Mouse (Mus musculus) testis, adult 10 weeks (tissue): ENCODE measurements around the gene Top3a. TPM values are rescaled to one million over a fixed set of nuclear protein-coding genes. Genes with fewer than 3 reads are reported as not detected.

Experiments
- polyA plus RNA-seq: library from polyadenylated mRNA; stranded (reverse); fragments of 350-450 nt; fragmentation: Illumina TruSeq; extraction: RNeasy Lipid Tissue Mini Kit (QIAGEN cat#74804); gene quantifications from one replicate; pipeline ENCODE4 v1.2.3, GENCODE M21; 2014; ENCODE audit warnings: low read depth, low replicate concordance

Top3a gene
- 9.0 TPM for polyA plus RNA-seq

GRCm38 (mm10) chr11:60776829-60777740 is at the start of gene Top3a, which contains the start of gene Smcr8:
Top3a (minus strand) TSS chr11:60777365.
Smcr8 (plus strand) TSS chr11:60777524.

GRCm38 (mm10) chr11:60811618-60812017 is 34.5 kb upstream of the Top3a start, which contains the start of gene Shmt1:
Shmt1 (minus strand) TSS chr11:60811718.

GRCm38 (mm10) chr11:60728260-60728761 is 48.9 kb downstream of the Top3a start, which contains the start of gene Mief2:
Mief2 (plus strand) TSS chr11:60728398.

DNA sequence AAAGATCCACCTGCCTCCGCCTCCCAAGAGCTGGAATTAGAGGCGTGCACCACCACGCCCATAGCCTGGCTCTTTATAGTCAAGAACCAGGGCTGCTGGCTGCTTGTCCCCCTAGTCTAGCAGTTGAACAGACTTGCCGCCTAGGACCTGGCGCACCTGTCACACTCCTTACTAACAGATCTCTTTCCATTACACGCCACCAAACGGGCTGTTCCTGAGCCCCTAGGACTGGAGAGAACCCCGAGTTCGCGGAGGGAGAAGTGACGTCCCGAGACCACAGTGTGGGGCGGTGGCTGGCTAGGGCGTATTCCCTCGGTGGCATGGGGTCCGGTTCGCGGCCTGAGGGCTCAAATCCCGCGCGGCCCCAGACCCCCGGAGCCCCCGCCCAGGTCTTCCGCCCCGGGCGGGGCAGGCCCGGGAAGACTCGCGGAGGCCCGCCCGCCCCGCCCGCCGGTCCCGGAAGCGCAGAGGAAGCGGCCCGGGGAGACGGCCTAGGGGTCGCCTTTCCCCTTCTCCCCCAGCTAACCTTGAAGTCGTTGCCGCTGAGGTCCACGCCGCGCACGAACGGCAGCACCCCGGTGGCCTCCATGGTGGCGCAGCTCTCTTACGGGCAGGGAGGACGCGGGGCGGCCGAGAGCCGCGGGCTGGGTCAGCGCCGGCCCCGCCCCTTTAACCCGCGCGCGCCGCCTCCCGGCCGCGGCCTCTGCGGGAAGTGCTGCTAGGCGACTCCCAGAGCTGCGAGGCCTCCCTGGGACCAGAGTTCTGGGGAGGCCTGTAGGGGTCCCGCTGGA is 50.4 kb downstream of the Top3a start, which contains the start of gene Flii:
Gene Flii, minus strand, starts transcription at position 663 of the 791 bp plus-strand sequence.

DNA sequence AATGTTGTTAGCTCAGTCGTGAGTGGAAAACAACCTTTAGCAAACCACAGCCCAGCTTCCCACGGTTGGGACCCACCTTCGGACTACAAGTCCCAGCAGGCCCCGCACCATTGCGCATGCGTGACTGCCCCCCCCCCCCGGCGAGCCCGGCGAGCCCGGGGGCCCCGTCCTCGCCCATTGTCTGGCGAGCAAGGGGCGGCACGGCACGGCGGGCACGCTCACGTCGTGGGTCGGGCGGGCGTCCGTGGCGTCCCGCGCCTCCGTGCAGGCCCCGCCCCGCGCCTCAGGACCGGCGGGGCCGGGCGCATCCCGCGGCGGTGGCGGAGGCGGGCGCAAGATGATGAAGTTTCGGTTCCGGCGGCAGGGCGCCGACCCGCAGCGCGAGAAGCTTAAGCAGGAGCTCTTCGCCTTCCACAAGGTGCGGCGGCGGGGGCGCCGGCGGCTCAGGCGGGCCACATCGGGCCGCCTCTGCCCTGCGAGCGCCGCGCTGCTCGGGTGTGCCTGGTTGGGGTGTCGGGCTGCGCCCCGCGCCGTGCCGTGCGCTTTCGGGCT is 77.6 kb downstream of the Top3a start, which contains the start of gene Llgl1:
Gene Llgl1, plus strand, starts transcription at position 200 of the 552 bp plus-strand sequence.

Other genes starting within 250 kb of the Top3a start
- 23.2 TPM for gene Alkbh5, start 241.0 kb downstream of the Top3a start, polyA plus RNA-seq
- 0.39 TPM for gene Llgl1, start 77.6 kb downstream of the Top3a start, polyA plus RNA-seq
- gene Flii, start 50.1 kb downstream of the Top3a start, polyA plus RNA-seq: 1.6 TPM
- 0.41 TPM for gene Mief2, start 49.0 kb downstream of the Top3a start, polyA plus RNA-seq
- gene Smcr8, start 159 bp upstream of the Top3a start, polyA plus RNA-seq: 6.1 TPM
- gene Shmt1, start 34.4 kb upstream of the Top3a start, polyA plus RNA-seq: 12.6 TPM
- gene Dhrs7b, start 53.3 kb upstream of the Top3a start, polyA plus RNA-seq: 2.9 TPM
- gene Tmem11, start 101.9 kb upstream of the Top3a start, polyA plus RNA-seq: 2.8 TPM
- gene Natd1, start 137.4 kb upstream of the Top3a start, polyA plus RNA-seq: 3.1 TPM
- gene Map2k3, start 154.7 kb upstream of the Top3a start, polyA plus RNA-seq: 7.6 TPM
- not detected for gene Kcnj12, start 245.2 kb upstream of the Top3a start, polyA plus RNA-seq